Mouse (Mus musculus) testis, adult 2 months (tissue): ENCODE data around the gene Ap1ar. TPM values are rescaled to one million over a fixed set of nuclear protein-coding genes. Genes with fewer than 3 reads are reported as not detected.

ENCODE experiments used
- H3K27ac ChIP-seq: fragments of 200-500 bp; 2 replicates; pipeline ENCODE4 v1.5.1; 2012; ENCODE audit warnings: low read depth, low read length; ENCODE audit not compliant: control insufficient read depth, insufficient read depth
- H3K27me3 ChIP-seq: fragments of 200-500 bp; 2 replicates; pipeline ENCODE4 v1.6.1; 2012; ENCODE audit warnings: mild to moderate bottlenecking, low read length, moderate library complexity; ENCODE audit not compliant: control insufficient read depth, insufficient read depth
- H3K36me3 ChIP-seq: fragments of 200-500 bp; 2 replicates; pipeline ENCODE4 v1.6.1; 2012; ENCODE audit warnings: mild to moderate bottlenecking, low read length; ENCODE audit not compliant: control insufficient read depth, insufficient read depth
- H3K4me1 ChIP-seq: fragments of 200-500 bp; 2 replicates; pipeline ENCODE4 v1.6.1; 2012; ENCODE audit warnings: low read length; ENCODE audit not compliant: control insufficient read depth, insufficient read depth
- H3K4me3 ChIP-seq: fragments of 200-500 bp; 2 replicates; pipeline ENCODE4 v1.5.1; 2012; ENCODE audit warnings: low read depth, mild to moderate bottlenecking, low read length, moderate library complexity, mixed read lengths; ENCODE audit not compliant: control insufficient read depth
- CTCF ChIP-seq: fragments of 200-500 bp; IDR thresholded peaks from 2 replicates; pipeline ENCODE4 v1.5.1; 2012; ENCODE audit warnings: low read depth, mild to moderate bottlenecking, inconsistent platforms, low read length, moderate library complexity; ENCODE audit not compliant: control insufficient read depth, insufficient read depth, insufficient replicate concordance
- POLR2A ChIP-seq: fragments of 200-500 bp; IDR thresholded peaks from 2 replicates; pipeline ENCODE4 v1.6.1; 2012; ENCODE audit warnings: low read depth, mild to moderate bottlenecking, inconsistent platforms, low read length, moderate library complexity; ENCODE audit not compliant: control insufficient read depth
- polyA plus RNA-seq: library from polyadenylated mRNA; depleted of rRNA; stranded (reverse); fragments of >200 nt; gene quantifications from 2 replicates; pipeline ENCODE4 v1.2.3, GENCODE M21; 2012

Ap1ar gene
- polyA plus RNA-seq, 1 experiment, result 13.5 TPM

- no peak overlapping the region for H3K27ac ChIP-seq
- H3K27me3 ChIP-seq, result no peaks in the 10 kb centered on the region
- TF ChIP-seq POLR2A, result no peak
- TF ChIP-seq CTCF, result no peak
Measured at GRCm38 (mm10) chr3:127823886-127824863, 13.1 kb downstream of the Ap1ar start.

GRCm38 (mm10) chr3:127821209-127821608 is 16.1 kb downstream of the Ap1ar start:
- Histone ChIP-seq H3K27me3 (no peaks in the 10 kb centered on the region), H3K4me1 (no peaks in the 10 kb centered on the region), H3K27ac (no peak overlapping the region), H3K36me3 (no peaks in the 10 kb centered on the region), H3K4me3 (no peak overlapping the region)
- no peak for TF ChIP-seq POLR2A
- TF ChIP-seq CTCF, result no peak

More at GRCm38 (mm10) chr3:127823886-127824863, 13.1 kb downstream of the Ap1ar start:
- no peak overlapping the region for H3K4me3 ChIP-seq
- no peaks in the 10 kb centered on the region for H3K36me3 ChIP-seq
- H3K4me1 ChIP-seq, result no peaks in the 10 kb centered on the region

- H3K36me3 ChIP-seq, result no peaks in the 10 kb centered on the region
- H3K27ac ChIP-seq, result no peak overlapping the region
- TF ChIP-seq POLR2A, result no peak
- TF ChIP-seq CTCF, result no peak
- no peaks in the 10 kb centered on the region for H3K27me3 ChIP-seq
- no peak overlapping the region for H3K4me3 ChIP-seq
- no peaks in the 10 kb centered on the region for H3K4me1 ChIP-seq
Measured at GRCm38 (mm10) chr3:127820400-127820799, 16.9 kb downstream of the Ap1ar start.

- Histone ChIP-seq H3K4me1 (no peaks in the 10 kb centered on the region), H3K27ac (no peak overlapping the region), H3K27me3 (no peaks in the 10 kb centered on the region), H3K4me3 (no peak overlapping the region), H3K36me3 (no peaks in the 10 kb centered on the region)
- TF ChIP-seq POLR2A, result no peak
- no peak for TF ChIP-seq CTCF
Measured at GRCm38 (mm10) chr3:127818694-127819663, 18.3 kb downstream of the Ap1ar start.

- no peaks in the 10 kb centered on the region for H3K4me1 ChIP-seq
- no peak overlapping the region for H3K4me3 ChIP-seq
- H3K27me3 ChIP-seq, result no peaks in the 10 kb centered on the region
- H3K27ac ChIP-seq, result no peak overlapping the region
- TF ChIP-seq POLR2A (no peak), CTCF (no peak)
- H3K36me3 ChIP-seq, result no peaks in the 10 kb centered on the region
Measured at GRCm38 (mm10) chr3:127817120-127817683, 20.1 kb downstream of the Ap1ar start.

- Histone ChIP-seq H3K27ac (no peak overlapping the region), H3K4me3 (no peak overlapping the region), H3K4me1 (no peaks in the 10 kb centered on the region), H3K36me3 (no peaks in the 10 kb centered on the region), H3K27me3 (no peaks in the 10 kb centered on the region)
- no peak for TF ChIP-seq POLR2A
- no peak for TF ChIP-seq CTCF
Measured at GRCm38 (mm10) chr3:127809103-127809502, 28.2 kb downstream of the Ap1ar start.

- no peak overlapping the region for H3K27ac ChIP-seq
- H3K4me3 ChIP-seq, result no peak overlapping the region
- H3K36me3 ChIP-seq, result no peaks in the 10 kb centered on the region
- TF ChIP-seq POLR2A, result no peak
- TF ChIP-seq CTCF, result no peak
- H3K27me3 ChIP-seq, result no peaks in the 10 kb centered on the region
- H3K4me1 ChIP-seq, result no peaks in the 10 kb centered on the region
Measured at GRCm38 (mm10) chr3:127807846-127808245, 29.5 kb downstream of the Ap1ar start.
